Mouse (Mus musculus): Measurements from ENCODE around the gene Sim2. TPM values are rescaled to one million over a fixed set of nuclear protein-coding genes. Genes with fewer than 3 reads are reported as not detected.

The Sim2 gene
- polyA plus RNA-seq, 1 experiment from 2014 or later, result 0.22 TPM

DNA sequence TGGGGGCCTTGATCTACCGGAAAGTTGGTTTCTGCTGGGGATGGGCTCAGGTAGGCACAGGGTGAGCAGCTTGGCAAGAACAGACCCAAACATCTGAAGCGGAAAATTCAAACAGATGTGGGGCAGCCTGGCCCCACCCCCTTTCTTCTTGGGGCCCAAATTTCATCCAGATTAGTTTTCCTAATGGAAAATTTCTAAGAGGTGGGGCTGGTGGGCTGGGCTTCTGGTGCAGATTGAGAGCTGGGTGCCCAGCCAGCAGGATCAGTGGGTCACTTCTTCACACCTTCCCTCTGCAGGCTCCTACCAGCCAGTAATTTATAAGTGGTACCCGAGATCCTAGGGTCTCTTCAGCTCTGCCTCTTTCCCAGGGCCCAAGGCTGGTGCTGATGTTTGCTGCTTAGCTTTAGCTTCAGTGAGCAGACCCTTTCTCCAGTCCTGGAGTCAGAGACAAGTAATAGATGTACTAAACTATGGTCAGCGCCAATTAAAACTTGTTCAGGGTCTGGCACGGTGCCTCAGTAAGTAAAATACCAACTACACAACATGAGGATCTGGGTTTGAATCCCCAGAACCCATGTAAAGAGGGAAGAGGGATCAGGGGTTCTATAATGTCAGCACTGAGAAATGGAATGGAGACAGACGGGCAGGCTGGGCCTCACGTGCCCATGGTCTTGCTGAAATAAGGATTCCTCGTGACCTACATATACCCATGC lies 2.6 kb upstream of the Sim2 start:
- no peak overlapping the region for H3K4me3 ChIP-seq (ENCODE audit: low read depth, low read length)
- H3K4me1 ChIP-seq (ENCODE audit: control insufficient read depth, insufficient read depth, low read length), result peaks cover 8% of the 10 kb centered on the region
- WGBS, result 27% methylated on average over 8 of the region's 8 CpGs
- no peaks in the 10 kb centered on the region for H3K9me3 ChIP-seq (ENCODE audit: control insufficient read depth, low read depth, low read length)
- no peak overlapping the region for H3K4me2 ChIP-seq (replicated peaks; ENCODE audit: low read depth, low read length)
- H3K27me3 ChIP-seq (ENCODE audit: control insufficient read depth, insufficient read depth, low read length), result peaks cover 63% of the 10 kb centered on the region
- no peaks in the 10 kb centered on the region for H3K36me3 ChIP-seq (ENCODE audit: control insufficient read depth, insufficient read depth, low read length)
- H3K9ac ChIP-seq (replicated peaks; ENCODE audit: low read depth, low read length), result no peak overlapping the region
- H3K27ac ChIP-seq (ENCODE audit: low read length), result no peak overlapping the region
- no peak for ATAC-seq (ENCODE audit: insufficient number of reproducible peaks, insufficient read depth, low FRiP score, low read depth)

DNA sequence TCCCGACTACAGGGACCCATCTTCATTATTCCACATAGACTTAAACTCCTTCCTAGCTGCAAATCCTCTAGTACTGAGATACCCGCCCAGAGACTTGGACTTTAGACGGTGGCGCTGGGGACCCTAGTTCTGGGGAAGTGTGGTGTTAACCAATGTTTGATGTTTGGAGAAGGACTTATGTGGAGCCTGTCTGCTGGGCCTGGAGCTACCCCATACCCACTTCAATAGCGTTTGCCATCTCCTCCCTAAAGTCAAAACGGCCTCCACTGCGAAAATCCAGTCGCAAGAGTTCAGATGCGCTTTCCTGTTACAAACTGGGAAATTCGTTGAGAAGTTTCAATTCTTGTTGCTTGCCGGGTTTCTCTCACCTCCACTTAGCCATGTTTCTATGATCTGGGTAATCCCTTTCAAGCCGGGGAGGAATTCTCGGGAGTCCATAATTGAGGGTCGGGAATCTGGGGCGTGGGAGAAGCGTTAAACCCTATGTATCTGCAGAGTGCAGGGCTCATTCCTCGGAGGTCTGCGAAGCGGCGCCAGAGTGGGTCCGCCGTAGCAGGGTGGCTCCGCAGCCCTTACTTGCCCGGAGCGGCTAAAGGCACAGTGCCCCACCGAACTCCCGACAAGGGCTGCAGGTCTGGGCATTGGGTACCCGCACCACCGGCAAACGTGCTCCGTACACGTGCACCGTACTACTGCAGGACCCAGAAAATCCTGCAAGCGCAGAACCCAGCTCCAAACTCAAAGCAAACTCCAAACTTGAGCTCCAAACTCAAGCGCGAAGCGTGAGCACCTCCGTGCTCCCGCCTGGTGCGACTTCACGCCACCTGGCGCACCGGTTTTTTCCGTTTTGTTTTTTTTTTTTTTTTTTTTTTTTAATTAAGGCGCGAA lies 1.5 kb upstream of the Sim2 start:
- Histone ChIP-seq H3K4me3 (ENCODE audit: low read depth, low read length) (no peak overlapping the region), H3K27me3 (ENCODE audit: control insufficient read depth, insufficient read depth, low read length) (peaks cover 58% of the 10 kb centered on the region), H3K4me1 (ENCODE audit: control insufficient read depth, insufficient read depth, low read length) (peaks cover 8% of the 10 kb centered on the region), H3K27ac (ENCODE audit: low read length) (no peak overlapping the region), H3K9ac (replicated peaks; ENCODE audit: low read depth, low read length) (no peak overlapping the region), H3K36me3 (ENCODE audit: control insufficient read depth, insufficient read depth, low read length) (no peaks in the 10 kb centered on the region), H3K9me3 (ENCODE audit: control insufficient read depth, low read depth, low read length) (no peaks in the 10 kb centered on the region), H3K4me2 (replicated peaks; ENCODE audit: low read depth, low read length) (no peak overlapping the region)
- ATAC-seq (ENCODE audit: insufficient number of reproducible peaks, insufficient read depth, low FRiP score, low read depth), result no peak
- 7% methylated on average over 46 of the region's 46 CpGs for WGBS

DNA sequence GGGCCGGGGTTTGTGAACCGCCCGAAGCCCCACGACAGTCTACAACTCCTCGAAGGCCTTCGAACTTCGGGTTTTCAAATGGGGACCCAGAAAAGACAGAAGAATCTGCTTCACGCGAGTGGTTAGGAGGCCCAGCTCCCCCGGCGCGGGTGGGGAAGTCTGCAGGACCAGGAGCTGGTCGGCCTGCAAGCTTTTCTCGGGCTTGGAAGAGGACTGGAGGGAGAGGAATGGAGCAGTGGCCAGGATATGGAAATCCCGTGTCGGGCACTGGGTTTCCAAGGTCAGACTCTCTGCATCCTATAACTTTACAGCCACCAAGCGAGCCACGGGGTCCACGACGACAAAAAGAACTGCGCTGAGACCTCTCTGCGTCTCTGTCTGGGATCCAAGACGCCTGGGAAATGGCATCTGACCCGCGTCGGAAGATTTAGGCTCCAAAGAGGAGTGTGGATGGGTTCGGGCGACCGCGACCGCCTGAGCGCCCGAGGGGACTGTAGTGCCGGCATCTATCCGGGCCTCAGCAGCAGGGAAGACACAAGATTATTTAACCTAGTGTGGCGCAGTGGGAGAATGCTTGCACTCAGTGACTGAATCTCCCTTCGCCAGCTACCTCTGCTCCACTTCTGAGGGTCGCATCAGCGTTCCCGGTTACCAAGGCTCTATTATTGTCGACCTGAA lies 744 bp upstream of the Sim2 start:
- 3% methylated on average over 41 of the region's 41 CpGs for WGBS
- Histone ChIP-seq H3K36me3 (ENCODE audit: control insufficient read depth, insufficient read depth, low read length) (no peaks in the 10 kb centered on the region), H3K4me3 (ENCODE audit: low read depth, low read length) (no peak overlapping the region), H3K4me2 (replicated peaks; ENCODE audit: low read depth, low read length) (no peak overlapping the region), H3K27me3 (ENCODE audit: control insufficient read depth, insufficient read depth, low read length) (peaks cover 62% of the 10 kb centered on the region), H3K4me1 (ENCODE audit: control insufficient read depth, insufficient read depth, low read length) (peaks cover 8% of the 10 kb centered on the region), H3K27ac (ENCODE audit: low read length) (no peak overlapping the region), H3K9me3 (ENCODE audit: control insufficient read depth, low read depth, low read length) (no peaks in the 10 kb centered on the region), H3K9ac (replicated peaks; ENCODE audit: low read depth, low read length) (no peak overlapping the region)
- no peak for ATAC-seq (ENCODE audit: insufficient number of reproducible peaks, insufficient read depth, low FRiP score, low read depth)

GRCm38 (mm10) chr16:94085603-94086285 lies 1.0 kb downstream of the Sim2 start:
- no peaks in the 10 kb centered on the region for H3K36me3 ChIP-seq (ENCODE audit: control insufficient read depth, insufficient read depth, low read length)
- no peak for ATAC-seq (ENCODE audit: insufficient number of reproducible peaks, insufficient read depth, low FRiP score, low read depth)
- H3K4me1 ChIP-seq (ENCODE audit: control insufficient read depth, insufficient read depth, low read length), result peaks cover 8% of the 10 kb centered on the region
- H3K9ac ChIP-seq (replicated peaks; ENCODE audit: low read depth, low read length), result peak overlapping the region; percentile 14; the same call in 1 of the 2 replicates
- peak overlapping the region; percentile 39 for H3K4me3 ChIP-seq (ENCODE audit: low read depth, low read length)
- 1% methylated on average over 57 of the region's 57 CpGs for WGBS
- no peak overlapping the region for H3K27ac ChIP-seq (ENCODE audit: low read length)
- H3K27me3 ChIP-seq (ENCODE audit: control insufficient read depth, insufficient read depth, low read length), result peaks cover 62% of the 10 kb centered on the region
- H3K4me2 ChIP-seq (replicated peaks; ENCODE audit: low read depth, low read length), result peak overlapping the region; percentile 72
- H3K9me3 ChIP-seq (ENCODE audit: control insufficient read depth, low read depth, low read length), result no peaks in the 10 kb centered on the region

DNA sequence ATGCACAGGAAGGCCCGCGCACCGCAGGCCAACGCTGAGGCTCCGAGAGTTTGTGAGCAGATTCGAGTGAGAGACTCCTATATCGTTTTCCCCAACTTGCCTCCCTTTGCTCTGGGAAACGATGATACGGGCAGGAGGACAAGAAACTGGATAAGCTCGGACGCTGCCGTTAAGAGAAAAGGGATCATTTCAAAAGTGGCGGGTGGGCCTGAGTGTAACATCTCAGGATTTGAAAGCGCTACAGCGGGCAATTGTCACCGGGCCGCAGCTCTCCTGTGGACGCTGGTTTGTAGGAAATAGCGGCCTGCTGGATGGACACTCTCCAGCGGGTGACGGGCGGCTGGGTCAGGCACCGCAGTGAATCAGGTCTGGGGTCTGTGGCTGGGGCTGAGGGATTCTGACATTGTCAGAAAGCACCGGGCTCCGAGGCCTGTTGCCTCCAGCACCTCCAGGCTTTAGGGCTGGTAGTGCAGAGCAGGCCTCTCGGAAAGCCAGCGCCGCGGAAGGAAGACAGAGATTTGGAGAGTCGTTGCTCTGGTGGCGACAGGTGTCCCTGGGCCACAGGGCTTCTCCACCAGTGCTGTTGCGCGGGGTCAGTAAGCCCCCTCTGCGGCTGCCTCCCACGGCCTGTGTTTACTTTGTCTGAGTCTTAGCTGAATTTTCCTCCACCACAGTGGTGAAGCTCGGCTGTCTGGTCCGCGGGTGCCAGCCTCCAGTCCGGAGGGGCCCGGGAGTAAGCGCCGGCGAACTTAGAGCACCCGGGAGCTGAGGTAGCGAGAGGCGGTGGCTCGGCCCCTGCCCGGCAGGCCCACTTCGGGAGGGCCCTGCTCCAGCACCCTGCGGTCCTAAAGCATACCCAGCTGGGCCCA lies 2.2 kb downstream of the Sim2 start:
- no peaks in the 10 kb centered on the region for H3K36me3 ChIP-seq (ENCODE audit: control insufficient read depth, insufficient read depth, low read length)
- no peak overlapping the region; the same call in 1 of the 2 replicates for H3K4me3 ChIP-seq (ENCODE audit: low read depth, low read length)
- peaks cover 8% of the 10 kb centered on the region for H3K4me1 ChIP-seq (ENCODE audit: control insufficient read depth, insufficient read depth, low read length)
- WGBS, result 6% methylated on average over 50 of the region's 50 CpGs
- H3K27ac ChIP-seq (ENCODE audit: low read length), result no peak overlapping the region
- no peak for ATAC-seq (ENCODE audit: insufficient number of reproducible peaks, insufficient read depth, low FRiP score, low read depth)
- peaks cover 66% of the 10 kb centered on the region for H3K27me3 ChIP-seq (ENCODE audit: control insufficient read depth, insufficient read depth, low read length)
- 0 out of 2 replicates have a peak overlapping the region, but pooled peaks have one; percentile 1 for H3K4me2 ChIP-seq (replicated peaks; ENCODE audit: low read depth, low read length)
- H3K9ac ChIP-seq (replicated peaks; ENCODE audit: low read depth, low read length), result no peak overlapping the region
- H3K9me3 ChIP-seq (ENCODE audit: control insufficient read depth, low read depth, low read length), result no peaks in the 10 kb centered on the region

GRCm38 (mm10) chr16:94087570-94088225 lies 3.0 kb downstream of the Sim2 start:
- Histone ChIP-seq H3K9me3 (ENCODE audit: control insufficient read depth, low read depth, low read length) (no peaks in the 10 kb centered on the region), H3K27ac (ENCODE audit: low read length) (no peak overlapping the region), H3K4me2 (replicated peaks; ENCODE audit: low read depth, low read length) (0 out of 2 replicates have a peak overlapping the region, but pooled peaks have one; percentile 1), H3K36me3 (ENCODE audit: control insufficient read depth, insufficient read depth, low read length) (no peaks in the 10 kb centered on the region), H3K4me1 (ENCODE audit: control insufficient read depth, insufficient read depth, low read length) (peaks cover 8% of the 10 kb centered on the region), H3K9ac (replicated peaks; ENCODE audit: low read depth, low read length) (no peak overlapping the region), H3K4me3 (ENCODE audit: low read depth, low read length) (no peak overlapping the region; the same call in 1 of the 2 replicates), H3K27me3 (ENCODE audit: control insufficient read depth, insufficient read depth, low read length) (peaks cover 66% of the 10 kb centered on the region)
- WGBS, result 15% methylated on average over 16 of the region's 16 CpGs
- ATAC-seq (ENCODE audit: insufficient number of reproducible peaks, insufficient read depth, low FRiP score, low read depth), result no peak

GRCm38 (mm10) chr16:94088226-94088748 lies 3.6 kb downstream of the Sim2 start:
- Histone ChIP-seq H3K9me3 (ENCODE audit: control insufficient read depth, low read depth, low read length) (no peaks in the 10 kb centered on the region), H3K27ac (ENCODE audit: low read length) (no peak overlapping the region), H3K4me1 (ENCODE audit: control insufficient read depth, insufficient read depth, low read length) (peaks cover 8% of the 10 kb centered on the region), H3K9ac (replicated peaks; ENCODE audit: low read depth, low read length) (no peak overlapping the region), H3K36me3 (ENCODE audit: control insufficient read depth, insufficient read depth, low read length) (no peaks in the 10 kb centered on the region), H3K4me2 (replicated peaks; ENCODE audit: low read depth, low read length) (no peak overlapping the region), H3K27me3 (ENCODE audit: control insufficient read depth, insufficient read depth, low read length) (peaks cover 67% of the 10 kb centered on the region), H3K4me3 (ENCODE audit: low read depth, low read length) (no peak overlapping the region)
- no peak for ATAC-seq (ENCODE audit: insufficient number of reproducible peaks, insufficient read depth, low FRiP score, low read depth)
- WGBS, result 12% methylated on average over 11 of the region's 11 CpGs

Measured in stomach, embryonic 14.5 days (tissue).